Comparison of ENCODE assay signal across 16 mouse cellular contexts in genomic region chr1:81771704-81772103, GRCm38 (mm10).
A peak's percentile ranks its signal among the peaks of the same experiment; 100 is the strongest.
DNase-seq lines count a peak whose midpoint lies in the region; ATAC-seq and TF ChIP-seq lines count a peak whose summit lies in the region.
"Had no signal": no experiment of that assay in that cellular context is flagged by ENCODE, and none has a peak within 500 bp of the region (broad histone marks: within the 10 kb centered on the region; RNA-seq: fewer than 3 reads in every experiment).

No protein-coding gene starts in this region.

- 82% methylated on average over 3 of the region's 3 CpGs for WGBS in forebrain, embryonic 16.5 days
- 98% methylated on average over 3 of the region's 3 CpGs for WGBS in forebrain, embryonic 10.5 days
- 84% methylated on average over 3 of the region's 3 CpGs for WGBS in midbrain, postnatal 0 days
- WGBS in midbrain, embryonic 11.5 days = 93% methylated on average over 3 of the region's 3 CpGs

- 0 out of 2 replicates have a peak, but pooled peaks have one; percentile 43 for ATAC-seq in forebrain, embryonic 16.5 days
- no peak for ATAC-seq in midbrain, postnatal 0 days (ENCODE audit: low FRiP score)
- ATAC-seq in midbrain, embryonic 11.5 days (ENCODE audit: low FRiP score) = no peak

- no peaks in the 10 kb centered on the region for H3K4me1 ChIP-seq in forebrain, embryonic 16.5 days (replicated peaks; ENCODE audit: control insufficient read depth, insufficient read depth, low read length)
- no peaks in the 10 kb centered on the region for H3K4me1 ChIP-seq in forebrain, embryonic 10.5 days
- H3K4me1 ChIP-seq in midbrain, postnatal 0 days (ENCODE audit: insufficient read depth, low read length) = no peaks in the 10 kb centered on the region
- H3K4me1 ChIP-seq in midbrain, embryonic 11.5 days (ENCODE audit: control insufficient read depth, insufficient read depth, low read length) = no peaks in the 10 kb centered on the region
- H3K4me1 ChIP-seq: embryonic facial prominence, embryonic 15.5 days; limb, embryonic 12.5 days had no signal

- TF ChIP-seq CTCF in midbrain, postnatal 0 days (IDR thresholded peaks at IDR 0.05) = no peak

- H3K27me3 ChIP-seq in forebrain, embryonic 16.5 days (replicated peaks; ENCODE audit: control insufficient read depth, insufficient read depth, low read length) = no peaks in the 10 kb centered on the region
- no peaks in the 10 kb centered on the region for H3K27me3 ChIP-seq in forebrain, embryonic 10.5 days (ENCODE audit: poor library complexity, severe bottlenecking)
- H3K27me3 ChIP-seq in midbrain, postnatal 0 days (ENCODE audit: insufficient read depth, low read length) = no peaks in the 10 kb centered on the region
- no peaks in the 10 kb centered on the region for H3K27me3 ChIP-seq in midbrain, embryonic 11.5 days (ENCODE audit: control insufficient read depth, insufficient read depth, low read length)
- H3K27me3 ChIP-seq: embryonic facial prominence, embryonic 15.5 days; limb, embryonic 12.5 days had no signal

- no peak overlapping the region for H3K9ac ChIP-seq in forebrain, embryonic 16.5 days (replicated peaks; ENCODE audit: low read depth, low read length)
- H3K9ac ChIP-seq in midbrain, postnatal 0 days (replicated peaks; ENCODE audit: low read length, poor library complexity, severe bottlenecking) = no peak overlapping the region
- no peak overlapping the region for H3K9ac ChIP-seq in midbrain, embryonic 11.5 days (ENCODE audit: low read length)
- H3K9ac ChIP-seq: embryonic facial prominence, embryonic 15.5 days; limb, embryonic 12.5 days had no signal

- no peak overlapping the region for H3K27ac ChIP-seq in forebrain, embryonic 16.5 days (ENCODE audit: low read length)
- no peak overlapping the region for H3K27ac ChIP-seq in forebrain, embryonic 10.5 days
- H3K27ac ChIP-seq in midbrain, postnatal 0 days (ENCODE audit: low read depth, low read length) = no peak overlapping the region
- H3K27ac ChIP-seq in midbrain, embryonic 11.5 days (ENCODE audit: low read depth, low read length) = no peak overlapping the region
- H3K27ac ChIP-seq: embryonic facial prominence, embryonic 15.5 days; limb, embryonic 12.5 days; macrophage had no signal

- no peak overlapping the region for H3K4me3 ChIP-seq in forebrain, embryonic 16.5 days (replicated peaks; ENCODE audit: low read length)
- H3K4me3 ChIP-seq in forebrain, embryonic 10.5 days = no peak overlapping the region
- no peak overlapping the region for H3K4me3 ChIP-seq in midbrain, postnatal 0 days (ENCODE audit: low read depth, low read length)
- H3K4me3 ChIP-seq in midbrain, embryonic 11.5 days (ENCODE audit: low read depth, low read length) = no peak overlapping the region
- H3K4me3 ChIP-seq: embryonic facial prominence, embryonic 15.5 days; limb, embryonic 12.5 days had no signal

- H3K4me2 ChIP-seq in forebrain, embryonic 16.5 days (ENCODE audit: low read length) = no peak overlapping the region
- no peak overlapping the region for H3K4me2 ChIP-seq in midbrain, postnatal 0 days (ENCODE audit: low read depth, low read length, poor library complexity, severe bottlenecking)
- H3K4me2 ChIP-seq in midbrain, embryonic 11.5 days = no peak overlapping the region
- H3K4me2 ChIP-seq: embryonic facial prominence, embryonic 15.5 days; limb, embryonic 12.5 days had no signal

- H3K9me3 ChIP-seq in forebrain, embryonic 16.5 days (ENCODE audit: control insufficient read depth, low read length) = no peaks in the 10 kb centered on the region
- H3K9me3 ChIP-seq in forebrain, embryonic 10.5 days = no peaks in the 10 kb centered on the region
- no peaks in the 10 kb centered on the region for H3K9me3 ChIP-seq in midbrain, postnatal 0 days (ENCODE audit: low read length)
- H3K9me3 ChIP-seq in midbrain, embryonic 11.5 days (ENCODE audit: control insufficient read depth, low read length) = no peaks in the 10 kb centered on the region
- H3K9me3 ChIP-seq: embryonic facial prominence, embryonic 15.5 days; limb, embryonic 12.5 days had no signal

- intact Hi-C loops in left cerebral cortex, postnatal 4 days (cut with DNase I) = loop anchor here (10.0 kb wide), 1 partner anchor 133 kb away; no protein-coding TSS in a partner anchor
- intact Hi-C loops in heart, postnatal 14 days (cut with DNase I) = no loop called here

- no peak for DNase-seq in forebrain, embryonic 10.5 days (ENCODE audit: extremely low spot score, low spot score)
- DNase-seq in midbrain, postnatal 0 days (ENCODE audit: low spot score) = peak; percentile 51
- no peak for DNase-seq in midbrain, embryonic 11.5 days (ENCODE audit: low spot score, missing footprints)
- peak; percentile 47 for DNase-seq in left cerebral cortex, postnatal 4 days
- no peak for DNase-seq in thymus, adult 18-20 months
- no peak for DNase-seq in urinary bladder, adult 2 months (ENCODE audit: low spot score)
- no peak for DNase-seq in heart, postnatal 14 days
- DNase-seq: adrenal gland, adult 2 months; B cell, adult 2 months; cerebellum, postnatal 36 days; kidney, adult 8-10 months; thymus, postnatal 36 days had no signal

- H3K36me3 ChIP-seq in forebrain, embryonic 16.5 days (ENCODE audit: control insufficient read depth, insufficient read depth) = no peaks in the 10 kb centered on the region
- no peaks in the 10 kb centered on the region for H3K36me3 ChIP-seq in forebrain, embryonic 10.5 days (replicated peaks)
- no peaks in the 10 kb centered on the region for H3K36me3 ChIP-seq in midbrain, postnatal 0 days (ENCODE audit: insufficient read depth, low read length)
- no peaks in the 10 kb centered on the region for H3K36me3 ChIP-seq in midbrain, embryonic 11.5 days (ENCODE audit: control insufficient read depth, insufficient read depth, low read length)
- H3K36me3 ChIP-seq: embryonic facial prominence, embryonic 15.5 days; limb, embryonic 12.5 days had no signal

Comparison
In these comparisons a context has a peak if more than half of its experiments do, and no peak if none do; other contexts are left out.
1. DNase-seq: peak in midbrain, postnatal 0 days (single experiment) and left cerebral cortex, postnatal 4 days (single experiment); none in forebrain, embryonic 10.5 days (single experiment), midbrain, embryonic 11.5 days (single experiment), thymus, adult 18-20 months (0 of 2), urinary bladder, adult 2 months (single experiment) and heart, postnatal 14 days (0 of 2).